Mouse (Mus musculus): Measurements from ENCODE around the gene Lmbr1. TPM values are rescaled to one million over a fixed set of nuclear protein-coding genes. Genes with fewer than 3 reads are reported as not detected.

Lmbr1 gene
- polyA plus RNA-seq (2015; fragmentation: Nextera tagmentation; extraction: Ambion mirVana), result 9.1 and 10.0 TPM in 2 replicates

GRCm38 (mm10) chr5:29378298-29379036 is at the start of gene Lmbr1:
Lmbr1 (minus strand) TSS chr5:29378390.

DNA sequence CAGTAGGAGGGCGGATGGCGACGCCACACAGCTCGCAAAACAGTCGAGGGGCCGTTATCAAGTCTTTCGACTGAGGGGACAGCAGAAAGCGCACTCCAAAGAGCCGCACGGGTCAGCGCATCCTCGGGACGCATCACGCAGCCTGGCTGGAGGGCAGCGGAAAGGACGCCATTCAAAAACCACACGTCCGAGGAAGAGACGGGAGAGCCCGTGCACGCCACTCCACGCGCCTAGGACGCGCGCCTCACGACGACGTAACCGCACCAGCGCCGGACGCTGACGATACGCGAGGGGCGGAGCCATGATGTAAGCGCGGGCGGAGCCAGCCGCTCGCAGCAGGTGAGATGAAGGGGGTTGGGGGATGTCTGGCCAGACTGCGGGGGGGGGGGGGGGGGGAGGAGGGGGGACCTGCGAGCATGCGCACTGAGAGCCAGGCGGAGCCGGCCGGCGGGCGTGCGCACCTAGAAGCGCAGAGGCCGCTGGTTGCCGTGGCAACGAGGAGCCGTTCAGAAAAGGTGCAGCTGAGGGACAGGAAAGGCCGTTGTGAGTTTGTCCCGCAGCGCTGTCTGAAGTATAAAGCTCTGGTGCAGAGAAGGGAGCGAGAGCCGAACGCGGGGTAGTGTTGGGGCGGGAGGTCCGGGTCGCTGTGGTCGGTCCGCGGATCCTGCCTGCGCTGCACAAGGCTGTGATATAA is 182.5 kb downstream of the Lmbr1 start, which contains the start of gene Rnf32:
Rnf32 (plus strand) TSS at position 423 of the 694 bp plus-strand sequence.

Small RNA genes lying within 50 kb of the gene (microRNA-seq; reads per million reads assigned to microRNA genes)
- gene Gm23801, result 0 reads per million in 2 experiments

Other genes with a start within 250 kb of the Lmbr1 start
- gene Rnf32, start 182.4 kb downstream of the Lmbr1 start, polyA plus RNA-seq (2015; fragmentation: Nextera tagmentation; extraction: Ambion mirVana), result 0.24 and 0.41 TPM in 2 replicates
- gene Nom1, start 56.3 kb upstream of the Lmbr1 start, polyA plus RNA-seq (2015; fragmentation: Nextera tagmentation; extraction: Ambion mirVana), result 13.3 and 14.9 TPM in 2 replicates
- gene Mnx1, start 100.1 kb upstream of the Lmbr1 start, polyA plus RNA-seq (2015; fragmentation: Nextera tagmentation; extraction: Ambion mirVana), result not detected in 2 replicates
- gene Ube3c, start 190.9 kb upstream of the Lmbr1 start, polyA plus RNA-seq (2015; fragmentation: Nextera tagmentation; extraction: Ambion mirVana), result 14.5 and 16.3 TPM in 2 replicates